Mouse (Mus musculus) ES-E14 (cell line): ENCODE measurements around the gene Ccdc185.

Experiments
- CHD2 ChIP-seq: IDR thresholded peaks from 2 replicates; pipeline ENCODE4 v1.6.1; 2014; ENCODE audit warnings: mild to moderate bottlenecking, low read depth, low read length, inconsistent platforms
- HCFC1 ChIP-seq: IDR thresholded peaks from 2 replicates; pipeline ENCODE4 v1.6.1; 2012; ENCODE audit warnings: low read length, inconsistent platforms, borderline replicate concordance; ENCODE audit not compliant: insufficient read depth
- MAFK ChIP-seq: IDR thresholded peaks from 2 replicates; pipeline ENCODE4 v1.6.1; 2014; ENCODE audit warnings: mild to moderate bottlenecking, low read depth, low read length, inconsistent platforms; ENCODE audit not compliant: insufficient read depth
- ZC3H11A ChIP-seq: IDR thresholded peaks from 2 replicates; pipeline ENCODE4 v1.6.1; 2012; ENCODE audit warnings: low read depth, mild to moderate bottlenecking, inconsistent platforms, low read length, borderline replicate concordance
- ZNF384 ChIP-seq: IDR thresholded peaks from 2 replicates; pipeline ENCODE4 v1.6.1; 2012; ENCODE audit warnings: low read depth, low read length, inconsistent platforms

DNA sequence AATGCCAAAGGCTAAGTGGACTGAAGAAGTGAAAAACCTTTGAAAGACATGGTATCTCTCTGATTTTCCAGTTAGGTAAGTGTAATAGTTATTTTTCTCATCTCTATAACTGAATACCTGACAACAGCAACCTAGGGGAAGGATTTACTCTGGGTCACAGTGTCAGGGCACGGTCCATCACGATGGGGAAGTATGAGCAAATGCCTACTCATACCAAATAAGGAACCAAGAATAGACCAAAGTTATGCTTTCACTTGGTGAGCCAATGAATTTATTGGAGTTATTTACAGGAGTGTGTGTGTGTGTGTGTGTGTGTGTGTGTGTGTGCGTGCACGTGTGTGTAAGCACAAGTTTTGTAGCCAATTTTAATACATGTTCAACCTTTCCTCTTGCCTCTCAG is 41.5 kb downstream of the Ccdc185 start:
- TF ChIP-seq ZNF384, result no peak
- no peak for TF ChIP-seq ZC3H11A
- TF ChIP-seq CHD2, result no peak
- no peak for TF ChIP-seq HCFC1
- no peak for TF ChIP-seq MAFK
